Mouse (Mus musculus) thymus, adult 2 months (tissue): ENCODE results near the gene Pfdn2. TPM values are rescaled to one million over a fixed set of nuclear protein-coding genes. Genes with fewer than 3 reads are reported as not detected.

ENCODE experiments used
- DNase-seq: peaks from one replicate; pipeline ENCODE4 v3.0.0; 2021
- H3K27ac ChIP-seq: fragments of 200-500 bp; 2 replicates; pipeline ENCODE4 v1.5.1; 2012; ENCODE audit warnings: low read length, control low read depth; ENCODE audit not compliant: control insufficient read depth, insufficient read depth
- H3K27me3 ChIP-seq: fragments of 200-500 bp; 2 replicates; pipeline ENCODE4 v1.6.1; 2012; ENCODE audit warnings: mild to moderate bottlenecking, low read length, moderate library complexity, mixed read lengths; ENCODE audit not compliant: control insufficient read depth, insufficient read depth
- H3K36me3 ChIP-seq: fragments of 200-500 bp; 2 replicates; pipeline ENCODE4 v1.6.1; 2012; ENCODE audit warnings: mild to moderate bottlenecking, low read length, moderate library complexity; ENCODE audit not compliant: control insufficient read depth, insufficient read depth
- H3K4me1 ChIP-seq: fragments of 200-500 bp; replicated peaks from 2 replicates; pipeline ENCODE4 v1.6.1; 2012; ENCODE audit warnings: low read length; ENCODE audit not compliant: control insufficient read depth, insufficient read depth
- H3K4me3 ChIP-seq: fragments of 200-500 bp; 2 replicates; pipeline ENCODE4 v1.5.1; 2012; ENCODE audit warnings: mild to moderate bottlenecking, low read length, control low read depth, moderate library complexity; ENCODE audit not compliant: control insufficient read depth, insufficient read depth
- CTCF ChIP-seq: fragments of 200-500 bp; IDR thresholded peaks from 2 replicates; pipeline ENCODE4 v1.5.1; 2012; ENCODE audit warnings: mild to moderate bottlenecking, control low read depth, low read length, moderate library complexity, borderline replicate concordance; ENCODE audit not compliant: control insufficient read depth, poor library complexity, insufficient read depth; ENCODE audit errors: extremely low read depth
- POLR2A ChIP-seq: fragments of 200-500 bp; IDR thresholded peaks from 2 replicates; pipeline ENCODE4 v1.6.1; 2012; ENCODE audit warnings: mild to moderate bottlenecking, low read length, control low read depth, moderate library complexity; ENCODE audit not compliant: control insufficient read depth, poor library complexity, insufficient read depth; ENCODE audit errors: extremely low read depth
- WGBS: fragments of 180-500 bp; shearing (Covaris S2); methylation state at CpG from one replicate; pipeline ENCODE4 v1.1.7; 2018; 5-methylcytosine and 5-hydroxymethylcytosine counted together
- polyA plus RNA-seq: library from polyadenylated mRNA; depleted of rRNA; stranded (reverse); fragments of >200 nt; gene quantifications from 2 replicates; pipeline ENCODE4 v1.2.3, GENCODE M21; 2012

Gene Pfdn2
- polyA plus RNA-seq, 1 experiment = 16.6 TPM

DNA sequence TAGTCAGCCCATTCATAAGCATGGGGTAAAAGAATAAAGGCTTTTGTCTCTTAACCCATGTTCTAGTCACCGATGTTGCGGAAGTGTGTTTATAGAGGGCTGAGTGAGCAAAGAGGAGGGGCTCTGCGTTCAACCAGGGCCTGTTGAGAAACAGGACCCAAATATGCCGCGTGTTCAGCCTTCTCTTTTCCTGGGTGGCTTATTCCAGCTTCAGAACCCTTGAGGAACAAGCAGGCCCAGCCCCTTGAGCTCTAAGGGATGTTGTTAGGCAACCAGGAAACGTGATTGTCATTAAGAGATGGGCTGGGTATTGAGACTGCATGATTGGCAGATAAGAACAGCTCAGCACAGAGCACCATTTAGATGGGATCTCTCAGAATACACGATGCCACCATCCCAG is 20.5 kb downstream of the Pfdn2 start:
- WGBS = 84% methylated on average over 7 of the region's 7 CpGs
- Histone ChIP-seq H3K4me1 (no peaks in the 10 kb centered on the region), H3K27me3 (no peaks in the 10 kb centered on the region), H3K36me3 (no peaks in the 10 kb centered on the region), H3K4me3 (no peak overlapping the region), H3K27ac (no peak overlapping the region)
- TF ChIP-seq POLR2A = no peak
- no peak for TF ChIP-seq CTCF
- DNase-seq = no peak

DNA sequence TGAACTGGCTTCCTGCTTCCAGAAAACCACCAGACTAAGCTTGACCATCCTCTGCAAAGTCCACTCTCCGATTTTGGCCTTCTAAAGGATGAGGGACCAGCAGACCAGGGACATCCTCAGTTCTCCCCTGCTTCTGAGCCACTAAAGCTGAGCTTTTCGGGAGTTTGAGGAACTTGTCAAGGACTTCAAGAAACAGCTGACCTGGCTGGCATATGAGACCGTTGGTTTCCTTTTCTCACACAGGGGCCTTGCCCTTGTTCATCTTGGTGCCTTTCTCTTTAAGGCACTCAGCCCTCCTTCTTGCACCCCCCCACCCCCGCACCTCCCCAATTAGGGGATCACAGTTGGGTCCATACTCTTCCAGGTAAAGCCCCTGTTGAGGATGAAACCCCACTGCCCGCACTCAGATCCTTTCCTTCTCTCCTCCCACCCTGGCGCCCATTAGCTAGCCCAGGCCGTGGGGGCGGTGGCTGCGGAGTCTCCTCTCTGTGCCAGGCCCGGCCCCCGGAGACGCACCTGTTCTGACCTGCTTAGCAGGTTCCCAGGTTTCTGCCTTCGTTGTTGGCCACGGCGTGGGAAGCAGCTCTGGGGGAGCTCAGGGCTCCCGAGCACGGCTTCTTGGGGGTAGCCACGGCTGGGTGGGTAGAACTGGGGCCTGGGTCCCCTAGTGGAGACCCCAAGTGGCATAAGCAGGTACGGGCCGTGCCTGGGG is 24.5 kb downstream of the Pfdn2 start, which contains the start of gene Nectin4:
TSS of gene Nectin4 (plus strand) at position 255 of the 712 bp plus-strand sequence.
- Histone ChIP-seq H3K36me3 (no peaks in the 10 kb centered on the region), H3K4me1 (no peaks in the 10 kb centered on the region), H3K27ac (no peak within 1 kb of the TSS), H3K27me3 (no peaks in the 10 kb centered on the region), H3K4me3 (no peak within 1 kb of the TSS)
- WGBS = 31% methylated on average over 20 of the region's 20 CpGs
- TF ChIP-seq POLR2A (no peak), CTCF (no peak)
- DNase-seq = no peak

DNA sequence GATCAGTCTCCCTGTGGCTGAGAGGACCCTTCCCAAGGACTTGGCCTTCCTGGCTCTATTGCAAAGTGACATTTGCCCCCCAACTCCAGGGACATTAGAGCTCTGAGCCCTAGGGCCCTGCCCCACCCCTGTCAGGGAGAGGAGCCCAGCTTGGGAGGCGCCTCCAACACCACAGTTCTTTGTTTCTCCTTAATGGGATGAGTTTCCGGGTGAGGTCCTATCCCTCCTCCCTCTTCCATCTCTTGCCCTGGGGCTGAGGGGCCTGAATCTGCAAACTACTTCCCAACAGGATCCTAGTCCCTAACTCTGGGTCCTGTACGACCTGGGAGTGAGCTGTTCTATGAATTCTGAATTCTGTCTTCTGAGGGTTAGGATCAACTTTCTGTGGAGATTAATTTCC is 27.4 kb downstream of the Pfdn2 start:
- Histone ChIP-seq H3K36me3 (no peaks in the 10 kb centered on the region), H3K4me1 (no peaks in the 10 kb centered on the region), H3K27ac (no peak overlapping the region), H3K27me3 (no peaks in the 10 kb centered on the region), H3K4me3 (no peak overlapping the region)
- DNase-seq = no peak
- WGBS = 91% methylated on average over 3 of the region's 3 CpGs
- TF ChIP-seq POLR2A = no peak
- TF ChIP-seq CTCF = no peak

DNA sequence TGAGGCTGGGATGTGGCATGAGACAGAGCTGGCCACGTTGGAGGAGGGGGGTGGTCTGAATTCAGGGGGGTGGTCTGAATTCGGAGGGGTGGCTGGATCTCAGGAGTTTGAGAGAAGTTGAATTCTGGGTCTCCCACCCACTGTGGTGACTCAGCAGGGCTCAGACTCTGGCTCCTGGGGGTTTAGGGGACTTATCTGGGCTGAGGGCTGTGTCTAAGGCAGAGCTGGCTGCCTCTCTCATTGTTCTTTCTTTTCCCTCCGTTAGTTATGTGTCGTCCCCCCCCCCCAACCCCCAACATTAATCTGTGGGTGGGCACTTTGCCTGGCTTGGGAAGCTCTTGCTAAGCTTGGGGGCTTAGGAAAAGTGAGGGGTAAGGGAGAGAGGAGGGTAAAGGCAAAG is 28.5 kb downstream of the Pfdn2 start:
- no peaks in the 10 kb centered on the region for H3K27me3 ChIP-seq
- no peak overlapping the region for H3K4me3 ChIP-seq
- H3K27ac ChIP-seq = no peak overlapping the region
- TF ChIP-seq CTCF (no peak), POLR2A (no peak)
- no peaks in the 10 kb centered on the region for H3K4me1 ChIP-seq
- DNase-seq = no peak
- H3K36me3 ChIP-seq = no peaks in the 10 kb centered on the region
- WGBS = 26% methylated on average over 4 of the region's 4 CpGs

DNA sequence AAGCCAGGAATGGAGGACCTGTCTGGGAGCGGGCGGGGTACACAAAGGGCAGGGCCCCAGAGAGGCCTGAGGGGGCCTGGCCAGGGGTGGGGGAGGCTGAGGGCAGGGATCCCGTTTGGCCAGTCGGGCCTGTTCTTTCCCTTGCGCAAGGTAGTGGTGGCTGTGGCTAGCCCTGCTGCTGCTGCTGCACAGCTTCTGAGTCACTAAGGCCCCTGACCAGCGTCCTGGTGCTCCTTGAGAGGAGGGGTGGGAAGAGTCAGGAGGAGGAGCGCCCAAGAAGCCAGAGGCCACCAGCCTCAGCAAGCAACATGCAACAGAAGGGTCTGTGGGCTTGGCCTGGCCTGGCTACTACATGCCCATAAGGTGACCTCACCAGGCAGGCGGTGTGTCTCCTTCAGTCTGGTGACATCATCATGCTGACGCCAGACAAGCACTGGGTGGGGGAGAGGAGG is 30.2 kb downstream of the Pfdn2 start:
- TF ChIP-seq POLR2A = no peak
- TF ChIP-seq CTCF = no peak

DNA sequence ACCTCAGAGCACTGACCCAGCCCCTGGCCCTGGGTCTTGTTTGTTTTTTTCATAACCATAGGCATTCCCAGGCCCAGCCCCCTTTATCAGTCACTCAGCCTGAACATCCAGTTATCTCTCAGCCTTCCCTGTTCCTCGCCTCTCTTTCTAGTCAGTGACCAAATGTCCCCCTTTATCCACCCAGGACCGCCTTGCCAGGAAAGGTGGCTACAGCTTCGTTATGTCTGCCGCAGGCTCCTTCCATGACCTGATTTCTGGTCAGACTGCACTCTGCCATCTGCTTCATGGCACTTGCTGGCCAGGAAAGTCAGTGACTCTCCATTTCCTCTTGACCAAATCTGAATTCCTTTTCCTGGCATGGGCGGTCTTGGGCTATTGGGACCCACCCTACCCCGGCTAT is 32.8 kb downstream of the Pfdn2 start:
- Histone ChIP-seq H3K4me3 (no peak overlapping the region), H3K36me3 (no peaks in the 10 kb centered on the region), H3K27me3 (no peaks in the 10 kb centered on the region; the same call in 1 of the 2 replicates), H3K4me1 (peaks cover 4% of the 10 kb centered on the region), H3K27ac (no peak overlapping the region)
- no peak for DNase-seq
- TF ChIP-seq POLR2A = no peak
- no peak for TF ChIP-seq CTCF
- WGBS = 90% methylated on average over 6 of the region's 6 CpGs

More for the DNA sequence above, 30.2 kb downstream of the Pfdn2 start:
- Histone ChIP-seq H3K4me1 (peaks cover 4% of the 10 kb centered on the region), H3K27me3 (no peaks in the 10 kb centered on the region), H3K27ac (no peak overlapping the region), H3K36me3 (no peaks in the 10 kb centered on the region), H3K4me3 (no peak overlapping the region)
- no peak for DNase-seq
- 85% methylated on average over 9 of the region's 9 CpGs for WGBS
